Mouse (Mus musculus) embryonic facial prominence, embryonic 11.5 days (tissue): Measurements from ENCODE around the gene Mmp19. TPM values are rescaled to one million over a fixed set of nuclear protein-coding genes. Genes with fewer than 3 reads are reported as not detected.

Experiments
- ATAC-seq: fragments of 200-750 bp; cut with Nextera tagmentation; replicated peaks from 2 replicates; pipeline ENCODE4 v1.8.0; 2017; ENCODE audit warnings: low read depth; ENCODE audit not compliant: insufficient number of reproducible peaks, low FRiP score, low TSS enrichment
- DNase-seq: peaks from one replicate; pipeline ENCODE4 v3.0.0-alpha.2; 2015; ENCODE audit warnings: low spot score
- H3K27ac ChIP-seq: fragments of 300-500 bp; sonication (generic); replicated peaks from 2 replicates; pipeline ENCODE4 v1.5.1; 2014; ENCODE audit warnings: mild to moderate bottlenecking, low read depth, low read length, control low read depth
- H3K27me3 ChIP-seq: fragments of 300-500 bp; sonication (generic); 2 replicates; pipeline ENCODE4 v1.6.1; 2014; ENCODE audit warnings: mild to moderate bottlenecking, low read length, moderate library complexity, mixed read lengths; ENCODE audit not compliant: control insufficient read depth, insufficient read depth
- H3K36me3 ChIP-seq: fragments of 300-500 bp; sonication (generic); replicated peaks from 2 replicates; pipeline ENCODE4 v1.6.1; 2014; ENCODE audit warnings: low read depth, mild to moderate bottlenecking, low read length, moderate library complexity, mixed read lengths; ENCODE audit not compliant: control insufficient read depth, insufficient read depth
- H3K4me1 ChIP-seq: fragments of 300-500 bp; sonication (generic); 2 replicates; pipeline ENCODE4 v1.6.1; 2014; ENCODE audit warnings: low read length, mixed read lengths; ENCODE audit not compliant: control insufficient read depth, insufficient read depth
- H3K4me2 ChIP-seq: fragments of 300-500 bp; sonication (generic); 2 replicates; pipeline ENCODE4 v1.6.1; 2014; ENCODE audit warnings: low read depth, mild to moderate bottlenecking, control low read depth, low read length, moderate library complexity
- H3K4me3 ChIP-seq: fragments of 300-500 bp; sonication (generic); 2 replicates; pipeline ENCODE4 v1.5.1; 2014; ENCODE audit warnings: low read depth, low read length, control low read depth
- H3K9ac ChIP-seq: fragments of 300-500 bp; sonication (generic); replicated peaks from 2 replicates; pipeline ENCODE4 v1.6.1; 2014; ENCODE audit warnings: mild to moderate bottlenecking, control low read depth, low read length
- H3K9me3 ChIP-seq: fragments of 300-500 bp; sonication (generic); replicated peaks from 2 replicates; pipeline ENCODE4 v1.6.1; 2016; ENCODE audit warnings: mild to moderate bottlenecking, low read length, inconsistent platforms, mixed read lengths; ENCODE audit not compliant: control insufficient read depth
- WGBS: fragments of 180-500 bp; shearing (Covaris S2); extraction: QIAGEN DNeasy Blood & Tissue Kit; methylation state at CpG from one replicate; pipeline ENCODE4 v1.1.7; 2014; 5-methylcytosine and 5-hydroxymethylcytosine counted together
- polyA plus RNA-seq: library from polyadenylated mRNA; unstranded; fragments of >200 nt; fragmentation: Nextera tagmentation; extraction: Ambion mirVana; gene quantifications from 2 replicates; pipeline ENCODE4 v1.2.1, GENCODE M21; 2014

The Mmp19 gene
- polyA plus RNA-seq, result 0.21 and 0.24 TPM in 2 replicates

DNA sequence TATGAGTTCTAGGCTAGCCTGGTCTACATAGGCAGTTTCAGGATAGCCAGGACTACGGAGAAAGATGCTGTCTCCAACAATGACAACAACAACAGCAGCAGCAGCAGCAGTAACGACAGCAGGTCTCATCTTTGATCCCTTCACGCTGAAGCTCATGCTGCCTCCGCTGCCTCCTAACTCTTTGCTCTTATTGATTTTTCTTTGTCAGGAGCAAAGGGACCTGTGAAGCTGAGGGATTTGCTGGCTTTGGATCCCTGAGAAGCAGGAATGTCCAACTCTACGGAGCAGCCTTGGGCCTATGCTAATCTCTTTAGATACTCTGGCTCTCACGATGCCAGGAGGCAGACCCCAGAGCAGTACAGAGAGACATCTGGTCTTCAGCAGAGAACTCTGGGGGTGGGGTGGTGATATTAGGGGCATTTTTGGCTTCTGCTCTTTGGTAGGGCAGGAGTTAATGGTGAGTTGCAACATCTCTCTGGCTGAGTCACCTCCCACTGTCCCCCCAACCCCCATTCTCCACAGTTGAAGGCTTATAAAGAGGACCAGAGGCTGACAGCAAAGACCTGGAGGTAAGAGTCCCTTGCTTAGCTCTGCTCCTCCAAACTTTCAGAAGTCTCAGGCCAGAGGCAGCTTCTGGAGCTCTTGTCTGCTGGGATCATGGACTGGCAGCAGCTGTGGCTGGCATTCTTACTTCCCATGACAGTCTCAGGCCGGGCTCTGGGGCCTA is at the start of gene Mmp19:
TSS of gene Mmp19 (plus strand) at position 513 of the 727 bp plus-strand sequence.
- Histone ChIP-seq H3K9me3 (no peaks in the 10 kb centered on the region), H3K36me3 (no peaks in the 10 kb centered on the region), H3K4me3 (no peak within 1 kb of the TSS), H3K4me2 (no peak within 1 kb of the TSS), H3K4me1 (no peaks in the 10 kb centered on the region), H3K9ac (no peak within 1 kb of the TSS), H3K27ac (no peak within 1 kb of the TSS), H3K27me3 (no peaks in the 10 kb centered on the region)
- ATAC-seq (no peak), DNase-seq (no peak)
- 75% methylated on average over 7 of the region's 7 CpGs for WGBS

DNA sequence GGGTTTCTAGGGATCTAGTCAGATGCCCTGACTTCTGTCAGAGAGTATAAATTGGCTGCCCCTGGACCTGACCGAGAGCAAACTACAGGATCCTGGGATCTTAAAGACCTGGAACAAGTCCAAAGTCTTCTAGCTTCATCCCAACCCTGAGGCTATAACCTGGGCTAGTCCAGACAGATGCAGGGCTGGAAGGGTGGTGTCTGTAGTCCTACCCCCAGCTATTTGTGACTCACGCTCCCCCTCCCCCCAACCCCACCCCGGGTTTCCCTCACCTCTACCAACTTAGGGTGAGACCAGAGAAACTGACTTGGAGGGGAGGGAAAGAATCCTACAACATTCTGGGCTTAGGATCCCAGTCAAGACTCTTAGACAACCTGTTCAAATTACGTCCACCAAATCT is 48.1 kb upstream of the Mmp19 start:
- Histone ChIP-seq H3K9me3 (no peaks in the 10 kb centered on the region), H3K4me3 (no peak overlapping the region), H3K4me2 (no peak overlapping the region), H3K36me3 (no peaks in the 10 kb centered on the region), H3K27me3 (peaks cover 6% of the 10 kb centered on the region), H3K4me1 (peaks cover 4% of the 10 kb centered on the region; the same call in 1 of the 2 replicates), H3K27ac (no peak overlapping the region), H3K9ac (no peak overlapping the region)
- no peak for ATAC-seq
- WGBS, result 37% methylated on average over 4 of the region's 4 CpGs
- no peak for DNase-seq

DNA sequence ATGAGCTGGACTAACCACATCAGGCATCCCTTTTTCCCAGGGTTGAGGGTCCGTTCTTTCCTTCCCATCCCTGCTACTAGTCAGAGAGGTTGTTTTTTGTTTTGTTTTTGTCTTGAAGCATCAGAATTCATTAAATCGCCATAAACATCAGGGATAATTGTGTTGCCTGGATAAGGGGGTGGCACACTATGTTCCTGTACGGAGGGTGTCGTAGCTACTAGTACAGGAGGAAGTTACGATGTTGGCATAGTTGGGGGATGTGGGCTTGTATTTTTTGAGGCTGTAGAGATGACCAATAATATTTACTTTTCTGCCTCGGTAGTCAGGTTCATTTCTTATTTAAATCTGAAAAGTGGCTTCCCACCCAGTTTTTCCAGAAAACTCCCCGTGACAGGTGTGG is 47.5 kb upstream of the Mmp19 start:
- H3K4me3 ChIP-seq, result peak overlapping the region; percentile 63
- H3K9ac ChIP-seq, result no peak overlapping the region
- ATAC-seq, result no peak
- no peak for DNase-seq
- peak overlapping the region; percentile 96 for H3K4me2 ChIP-seq
- peaks cover 6% of the 10 kb centered on the region for H3K27me3 ChIP-seq
- no peaks in the 10 kb centered on the region for H3K9me3 ChIP-seq
- peaks cover 4% of the 10 kb centered on the region; the same call in 1 of the 2 replicates for H3K4me1 ChIP-seq
- no peak overlapping the region for H3K27ac ChIP-seq
- 9% methylated on average over 7 of the region's 7 CpGs for WGBS
- H3K36me3 ChIP-seq, result no peaks in the 10 kb centered on the region

DNA sequence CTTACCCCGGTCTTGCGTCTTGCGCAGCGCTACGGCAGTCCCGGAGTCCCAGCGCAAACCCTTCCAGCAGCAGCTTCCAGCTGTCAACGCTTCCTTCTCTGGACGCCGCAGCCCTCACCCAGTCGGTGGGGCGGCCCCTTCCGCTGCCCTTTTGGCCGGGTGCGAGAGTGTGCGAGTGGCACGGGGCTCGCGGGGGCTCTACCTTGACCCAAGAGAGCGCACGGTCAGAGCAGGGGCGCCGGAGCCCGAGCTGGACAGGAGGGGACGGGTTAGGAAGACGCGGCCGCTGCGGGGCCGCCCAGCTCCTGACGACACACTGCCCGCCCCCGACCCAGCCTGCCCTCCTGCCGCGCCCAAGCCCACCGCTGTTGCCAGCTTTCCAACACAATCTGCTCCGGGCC is 46.9 kb upstream of the Mmp19 start:
- Histone ChIP-seq H3K4me1 (peaks cover 4% of the 10 kb centered on the region; the same call in 1 of the 2 replicates), H3K4me2 (peak overlapping the region; percentile 96), H3K9me3 (no peaks in the 10 kb centered on the region), H3K4me3 (peak overlapping the region; percentile 63), H3K9ac (peak overlapping the region; percentile 75), H3K27me3 (peaks cover 6% of the 10 kb centered on the region), H3K27ac (no peak overlapping the region), H3K36me3 (no peaks in the 10 kb centered on the region)
- ATAC-seq, result peak; percentile 51
- DNase-seq, result peak; percentile 64
- under 1% methylated on average over 36 of the region's 37 CpGs for WGBS

DNA sequence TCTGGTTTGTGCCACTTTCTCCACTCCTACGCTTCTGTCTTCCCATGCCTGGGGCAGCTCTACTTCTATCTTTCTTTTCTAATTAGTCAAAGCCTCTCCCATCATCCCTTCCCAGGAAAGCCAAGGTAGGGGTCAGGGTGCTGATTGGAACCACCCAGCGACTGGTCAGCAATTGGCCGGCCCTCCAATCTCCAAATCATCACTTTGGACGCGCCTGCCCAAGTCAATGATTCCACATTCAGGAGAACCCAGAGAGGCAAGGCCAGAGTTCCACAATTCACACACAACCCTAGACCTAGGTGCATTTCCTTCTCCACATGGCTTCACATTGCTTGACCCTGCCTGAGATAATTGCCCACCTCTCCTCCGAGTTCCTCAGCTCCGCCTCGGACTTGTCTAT is 46.5 kb upstream of the Mmp19 start:
- Histone ChIP-seq H3K27ac (no peak overlapping the region), H3K9me3 (no peaks in the 10 kb centered on the region), H3K4me2 (peak overlapping the region; percentile 96), H3K4me3 (peak overlapping the region; percentile 63), H3K36me3 (no peaks in the 10 kb centered on the region), H3K27me3 (peaks cover 6% of the 10 kb centered on the region), H3K4me1 (peaks cover 4% of the 10 kb centered on the region; the same call in 1 of the 2 replicates), H3K9ac (peak overlapping the region; percentile 75)
- 11% methylated on average over 8 of the region's 8 CpGs for WGBS
- DNase-seq, result no peak
- no peak for ATAC-seq

DNA sequence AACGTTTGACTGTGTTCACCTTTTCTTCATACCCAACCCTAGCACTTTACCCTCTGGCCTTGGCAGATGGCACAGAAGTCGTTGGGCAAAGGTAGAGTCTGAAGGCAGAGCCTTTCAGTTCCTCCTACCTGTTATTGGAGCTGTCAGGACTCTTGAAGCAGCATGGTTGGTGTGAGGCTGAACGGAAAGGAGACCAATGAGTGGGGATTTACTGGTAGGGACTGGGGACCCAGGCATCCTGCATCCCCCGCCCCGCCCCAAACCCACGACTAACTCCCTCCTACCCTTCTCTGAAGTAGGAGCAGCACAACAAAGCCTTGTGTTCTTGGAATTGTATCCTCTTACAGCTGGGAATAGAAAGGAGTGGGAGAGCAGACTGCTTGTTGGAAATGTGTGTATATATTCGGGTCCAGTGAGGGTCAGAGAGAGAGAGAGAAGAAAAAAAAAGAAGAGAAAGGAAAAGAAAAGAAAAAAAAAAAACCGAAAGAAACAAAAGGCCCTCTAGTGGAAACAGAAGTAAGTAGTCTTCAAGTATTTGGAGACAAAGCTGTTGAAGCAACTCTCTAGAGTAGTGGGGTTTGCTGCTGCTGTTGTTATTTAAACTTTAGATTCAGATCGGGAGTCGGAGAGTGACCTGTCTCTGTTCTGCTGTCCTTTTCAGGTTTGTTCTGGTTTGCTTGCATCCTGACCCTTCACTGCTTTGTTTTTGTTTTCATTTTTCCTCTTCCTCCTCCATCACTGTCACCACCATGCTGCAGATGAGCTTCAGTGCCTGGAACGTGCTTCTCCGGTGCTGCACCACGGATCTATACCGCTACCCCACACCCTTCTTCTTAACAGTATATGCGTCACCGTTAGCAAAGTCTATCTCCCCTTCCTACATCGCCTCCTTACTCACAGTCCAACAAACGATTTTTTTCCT is 45.8 kb upstream of the Mmp19 start, which contains the start of gene Dgka:
TSS of gene Dgka (minus strand) at position 176 of the 922 bp plus-strand sequence.
- Histone ChIP-seq H3K27ac (no peak within 1 kb of the TSS), H3K4me2 (peak within 1 kb of the TSS; percentile 96), H3K4me3 (peak within 1 kb of the TSS; percentile 63), H3K9me3 (no peaks in the 10 kb centered on the region), H3K27me3 (peaks cover 6% of the 10 kb centered on the region), H3K4me1 (peaks cover 4% of the 10 kb centered on the region; the same call in 1 of the 2 replicates), H3K36me3 (no peaks in the 10 kb centered on the region), H3K9ac (peak within 1 kb of the TSS; percentile 75)
- ATAC-seq (no peak), DNase-seq (peak; percentile 19)
- WGBS, result 24% methylated on average over 18 of the region's 18 CpGs

DNA sequence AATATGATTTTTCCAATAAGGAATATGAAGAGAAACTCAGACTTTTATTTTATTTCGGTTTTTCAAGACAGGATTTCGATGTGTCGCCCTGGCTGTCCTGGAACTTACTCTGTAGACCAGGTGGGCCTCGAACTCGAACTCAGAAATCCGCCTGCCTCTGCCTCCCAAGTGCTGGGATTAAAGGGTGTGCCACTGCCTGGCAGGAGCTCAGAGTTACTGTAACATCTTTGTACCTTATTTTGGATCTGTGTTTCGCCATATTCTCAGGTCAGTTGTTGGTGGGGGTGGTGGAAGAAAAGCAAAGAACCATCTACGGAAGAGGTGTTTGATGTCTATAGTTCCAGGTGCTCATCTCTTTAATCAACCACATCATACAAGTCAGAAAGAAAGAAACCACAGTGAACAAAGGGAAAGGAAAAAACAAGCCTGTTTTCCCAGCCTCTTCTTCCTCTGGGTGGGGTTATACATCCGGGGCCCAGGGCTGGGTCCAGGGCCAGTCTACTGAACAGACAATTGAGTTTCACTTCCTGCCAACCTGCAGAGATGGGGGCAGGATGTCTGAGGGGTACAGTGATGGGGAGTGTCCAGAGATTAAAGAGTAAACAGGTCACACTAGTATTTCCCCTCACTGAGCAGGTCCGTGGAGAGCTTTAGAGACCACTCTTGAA is 44.6 kb upstream of the Mmp19 start:
- H3K27ac ChIP-seq, result no peak overlapping the region
- no peak overlapping the region for H3K4me3 ChIP-seq
- H3K4me1 ChIP-seq, result peaks cover 4% of the 10 kb centered on the region; the same call in 1 of the 2 replicates
- H3K9ac ChIP-seq, result no peak overlapping the region
- no peaks in the 10 kb centered on the region for H3K36me3 ChIP-seq
- H3K27me3 ChIP-seq, result peaks cover 6% of the 10 kb centered on the region
- H3K4me2 ChIP-seq, result no peak overlapping the region
- WGBS, result 92% methylated on average over 10 of the region's 10 CpGs
- no peaks in the 10 kb centered on the region for H3K9me3 ChIP-seq
- ATAC-seq (no peak), DNase-seq (no peak)
